Mouse (Mus musculus) forebrain, postnatal 0 days (tissue): ENCODE measurements around the gene G3bp2. TPM values are rescaled to one million over a fixed set of nuclear protein-coding genes. Genes with fewer than 3 reads are reported as not detected.

ENCODE experiments used
- ATAC-seq: fragments of 200-750 bp; cut with Nextera tagmentation; 2 replicates; pipeline ENCODE4 v1.8.0; 2017; ENCODE audit warnings: mild to moderate bottlenecking, moderate library complexity
- DNase-seq: peaks from one replicate; pipeline ENCODE4 v3.0.0-alpha.2; 2015
- H3K27ac ChIP-seq: fragments of 300-500 bp; sonication (generic); 2 replicates; pipeline ENCODE4 v1.5.1; 2014; ENCODE audit warnings: low read depth, mild to moderate bottlenecking, antibody characterized with exemption, low read length, moderate library complexity, mixed read lengths
- H3K27me3 ChIP-seq: fragments of 300-500 bp; sonication (generic); 2 replicates; pipeline ENCODE4 v1.6.1; 2014; ENCODE audit warnings: mild to moderate bottlenecking, low read length, mixed read lengths; ENCODE audit not compliant: insufficient read depth
- H3K36me3 ChIP-seq: fragments of 300-500 bp; sonication (generic); 2 replicates; pipeline ENCODE4 v1.6.1; 2014; ENCODE audit warnings: mild to moderate bottlenecking, moderate library complexity; ENCODE audit not compliant: insufficient read depth
- H3K4me1 ChIP-seq: fragments of 300-500 bp; sonication (generic); 2 replicates; pipeline ENCODE4 v1.6.1; 2014; ENCODE audit warnings: antibody characterized with exemption; ENCODE audit not compliant: insufficient read depth
- H3K4me2 ChIP-seq: fragments of 300-500 bp; sonication (generic); 2 replicates; pipeline ENCODE4 v1.6.1; 2014; ENCODE audit warnings: low read depth, mild to moderate bottlenecking, moderate library complexity
- H3K4me3 ChIP-seq: fragments of 300-500 bp; sonication (generic); 2 replicates; pipeline ENCODE4 v1.5.1; 2014; ENCODE audit warnings: low read depth, low read length, mixed read lengths
- H3K9ac ChIP-seq: fragments of 300-500 bp; sonication (generic); 2 replicates; pipeline ENCODE4 v1.6.1; 2014; ENCODE audit warnings: mild to moderate bottlenecking
- H3K9me3 ChIP-seq: fragments of 300-500 bp; sonication (generic); 2 replicates; pipeline ENCODE4 v1.6.1; 2016; ENCODE audit warnings: low read length
- CTCF ChIP-seq: sonication (generic); IDR thresholded peaks from 2 replicates; pipeline ENCODE4 v1.5.1; 2016; ENCODE audit warnings: antibody characterized with exemption, control low read depth, low read depth
- WGBS: fragments of 180-500 bp; shearing (Covaris S2); extraction: QIAGEN DNeasy Blood & Tissue Kit; methylation state at CpG from one replicate; pipeline ENCODE4 v1.1.7; 2014; 5-methylcytosine and 5-hydroxymethylcytosine counted together
- polyA plus RNA-seq: library from polyadenylated mRNA; unstranded; fragments of >200 nt; fragmentation: Nextera tagmentation; extraction: Ambion mirVana; gene quantifications from 2 replicates; pipeline ENCODE4 v1.2.1, GENCODE M21; 2015
- total RNA-seq: library from RNA; depleted of rRNA; stranded (reverse); fragments of >200 nt; gene quantifications from 2 replicates; pipeline ENCODE4 v1.2.3, GENCODE M21; 2014

The G3bp2 gene
- total and polyA plus RNA-seq, 2 experiments from 2014 or later, result 221 to 315 TPM

- H3K4me2 ChIP-seq, result no peak overlapping the region
- DNase-seq, result no peak
- H3K36me3 ChIP-seq, result no peaks in the 10 kb centered on the region; the same call in 1 of the 2 replicates
- 72% methylated on average over 9 of the region's 9 CpGs for WGBS
- H3K4me1 ChIP-seq, result no peaks in the 10 kb centered on the region
- H3K27ac ChIP-seq, result no peak overlapping the region
- H3K9me3 ChIP-seq, result no peaks in the 10 kb centered on the region
- H3K9ac ChIP-seq, result no peak overlapping the region
- TF ChIP-seq CTCF, result no peak
- no peak overlapping the region for H3K4me3 ChIP-seq
- no peaks in the 10 kb centered on the region for H3K27me3 ChIP-seq
- no peak; the same call in 1 of the 2 replicates for ATAC-seq
These were observed 43.7 kb upstream of the G3bp2 start for GRCm38 (mm10) chr5:92127141-92127625.

GRCm38 (mm10) chr5:92125446-92125845 lies 41.9 kb upstream of the G3bp2 start:
- no peaks in the 10 kb centered on the region for H3K36me3 ChIP-seq
- H3K27me3 ChIP-seq, result no peaks in the 10 kb centered on the region
- WGBS, result 69% methylated on average over 3 of the region's 3 CpGs
- H3K9me3 ChIP-seq, result no peaks in the 10 kb centered on the region
- TF ChIP-seq CTCF, result no peak
- H3K9ac ChIP-seq, result no peak overlapping the region
- H3K4me3 ChIP-seq, result no peak overlapping the region
- H3K27ac ChIP-seq, result no peak overlapping the region
- no peak overlapping the region for H3K4me2 ChIP-seq
- no peaks in the 10 kb centered on the region for H3K4me1 ChIP-seq
- DNase-seq (no peak), ATAC-seq (no peak)

DNA sequence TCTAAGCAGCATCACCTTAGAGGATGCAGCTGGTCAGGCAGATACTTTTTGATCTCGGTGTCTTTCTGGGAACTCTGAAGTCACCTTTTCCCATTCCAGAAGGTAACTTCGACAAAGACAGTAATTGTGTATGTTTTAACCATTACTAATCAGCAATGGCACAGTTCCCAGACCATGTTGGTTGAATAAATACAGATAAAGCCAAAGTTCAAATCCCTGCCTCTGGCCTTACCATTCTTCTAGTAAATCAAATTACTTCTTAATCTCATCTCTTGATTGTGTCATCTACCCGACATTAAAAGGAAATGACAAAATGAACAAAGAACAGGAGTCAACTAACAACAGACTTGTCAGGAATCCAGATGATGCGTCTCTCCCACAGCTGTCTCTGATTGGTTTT lies 38.1 kb upstream of the G3bp2 start:
- WGBS, result 74% methylated on average over 4 of the region's 4 CpGs

DNA sequence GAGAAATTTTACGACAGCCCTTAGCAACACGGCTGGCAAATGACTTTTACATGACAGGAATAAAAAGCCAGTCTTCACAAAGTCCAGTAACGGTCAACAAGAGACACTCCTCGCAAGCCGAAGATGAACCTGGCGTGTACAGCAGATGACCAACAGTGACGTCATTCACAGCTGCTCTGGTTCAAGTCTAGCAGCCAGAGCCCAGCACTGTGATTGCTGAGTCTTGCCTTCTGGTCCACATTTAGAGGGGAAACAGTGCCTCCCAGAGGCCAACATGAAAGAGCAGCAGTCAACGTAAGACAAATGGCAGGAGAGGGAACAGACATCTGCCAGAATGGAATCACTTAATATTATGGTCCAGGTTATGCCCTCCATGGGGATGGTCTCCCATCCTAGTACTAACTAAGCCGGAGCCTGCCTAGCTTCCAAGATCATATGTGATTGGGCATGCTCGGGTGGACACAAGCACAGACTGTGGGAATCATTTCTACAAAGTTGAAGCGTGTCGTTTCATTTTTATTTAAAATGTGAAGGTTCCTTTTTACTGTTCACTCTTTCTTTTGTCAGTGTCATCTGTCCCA lies 34.4 kb upstream of the G3bp2 start:
- 52% methylated on average over 12 of the region's 12 CpGs for WGBS
- Histone ChIP-seq H3K27me3 (no peaks in the 10 kb centered on the region), H3K27ac (no peak overlapping the region), H3K4me2 (no peak overlapping the region), H3K9me3 (no peaks in the 10 kb centered on the region), H3K4me1 (no peaks in the 10 kb centered on the region), H3K36me3 (no peaks in the 10 kb centered on the region), H3K9ac (no peak overlapping the region), H3K4me3 (no peak overlapping the region)
- TF ChIP-seq CTCF, result peak; percentile 74
- peak; percentile 82 for ATAC-seq
- peak; percentile 53 for DNase-seq

More for the DNA sequence above, 38.1 kb upstream of the G3bp2 start:
- Histone ChIP-seq H3K9ac (no peak overlapping the region), H3K36me3 (no peaks in the 10 kb centered on the region), H3K4me2 (no peak overlapping the region), H3K9me3 (no peaks in the 10 kb centered on the region), H3K4me3 (no peak overlapping the region), H3K27ac (no peak overlapping the region), H3K27me3 (no peaks in the 10 kb centered on the region), H3K4me1 (no peaks in the 10 kb centered on the region)
- no peak for TF ChIP-seq CTCF
- ATAC-seq (no peak), DNase-seq (no peak)

DNA sequence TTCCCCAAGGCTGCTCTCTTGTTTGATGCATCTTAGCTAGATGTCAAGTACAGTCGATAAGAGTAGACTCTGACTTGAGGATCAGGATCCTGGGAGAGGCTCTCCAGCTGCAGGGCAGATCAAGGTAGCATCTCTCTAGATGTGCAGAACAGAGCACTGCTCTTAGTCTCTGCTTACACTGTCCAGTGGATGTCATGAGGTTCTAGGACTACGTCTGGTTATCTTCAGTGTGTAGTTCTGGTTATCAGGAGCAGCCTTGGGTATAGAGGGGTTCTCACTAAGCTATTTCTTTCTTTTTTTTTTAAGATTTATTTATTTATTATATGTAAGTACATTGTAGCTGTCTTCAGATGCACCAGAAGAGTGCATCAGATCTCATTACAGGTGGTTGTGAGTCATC lies 31.4 kb upstream of the G3bp2 start:
- Histone ChIP-seq H3K9ac (no peak overlapping the region), H3K4me1 (no peaks in the 10 kb centered on the region), H3K9me3 (no peaks in the 10 kb centered on the region), H3K27ac (no peak overlapping the region), H3K27me3 (no peaks in the 10 kb centered on the region), H3K4me3 (no peak overlapping the region), H3K4me2 (no peak overlapping the region), H3K36me3 (no peaks in the 10 kb centered on the region)
- WGBS, result 95% methylated on average over 2 of the region's 2 CpGs
- TF ChIP-seq CTCF, result no peak
- ATAC-seq (no peak), DNase-seq (no peak)

GRCm38 (mm10) chr5:92114223-92114622 lies 30.7 kb upstream of the G3bp2 start:
- H3K4me3 ChIP-seq, result no peak overlapping the region
- no peaks in the 10 kb centered on the region for H3K9me3 ChIP-seq
- DNase-seq (no peak), ATAC-seq (no peak)
- no peaks in the 10 kb centered on the region for H3K27me3 ChIP-seq
- WGBS, result 90% methylated on average over 6 of the region's 6 CpGs
- H3K36me3 ChIP-seq, result no peaks in the 10 kb centered on the region
- H3K9ac ChIP-seq, result no peak overlapping the region
- no peak overlapping the region for H3K27ac ChIP-seq
- H3K4me2 ChIP-seq, result no peak overlapping the region
- H3K4me1 ChIP-seq, result no peaks in the 10 kb centered on the region
- no peak for TF ChIP-seq CTCF

DNA sequence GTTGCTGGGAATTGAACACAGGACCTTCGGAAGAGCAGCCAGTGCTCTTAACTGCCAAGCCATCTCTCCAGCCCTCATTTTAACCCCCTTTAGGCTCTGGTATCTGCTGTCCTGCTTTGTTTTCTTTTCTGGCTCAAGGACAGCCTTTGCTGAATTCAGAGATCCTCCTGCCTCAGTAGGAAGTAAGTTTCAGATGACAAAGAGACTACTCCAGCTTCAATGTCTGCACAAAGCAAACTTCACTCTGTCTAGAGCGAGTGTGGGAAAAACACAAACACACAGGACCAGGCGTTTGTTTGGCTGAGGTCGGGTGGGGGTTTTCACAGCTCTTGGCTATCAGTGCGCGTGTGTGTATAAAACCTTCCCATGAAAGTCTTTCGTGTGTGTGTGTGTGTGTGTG lies 30.0 kb upstream of the G3bp2 start:
- no peak for TF ChIP-seq CTCF
- no peaks in the 10 kb centered on the region for H3K4me1 ChIP-seq
- no peak overlapping the region for H3K4me3 ChIP-seq
- ATAC-seq (no peak), DNase-seq (no peak)
- no peaks in the 10 kb centered on the region for H3K27me3 ChIP-seq
- no peak overlapping the region for H3K27ac ChIP-seq
- no peak overlapping the region for H3K9ac ChIP-seq
- 87% methylated on average over 7 of the region's 7 CpGs for WGBS
- no peak overlapping the region for H3K4me2 ChIP-seq
- H3K36me3 ChIP-seq, result no peaks in the 10 kb centered on the region
- H3K9me3 ChIP-seq, result no peaks in the 10 kb centered on the region
